Mouse (Mus musculus): ENCODE data around the gene Snx29. TPM values are rescaled to one million over a fixed set of nuclear protein-coding genes. Genes with fewer than 3 reads are reported as not detected.

The Snx29 gene
- total RNA-seq, 2 experiments from 2014 or later, result 10.5 to 11.4 TPM

DNA sequence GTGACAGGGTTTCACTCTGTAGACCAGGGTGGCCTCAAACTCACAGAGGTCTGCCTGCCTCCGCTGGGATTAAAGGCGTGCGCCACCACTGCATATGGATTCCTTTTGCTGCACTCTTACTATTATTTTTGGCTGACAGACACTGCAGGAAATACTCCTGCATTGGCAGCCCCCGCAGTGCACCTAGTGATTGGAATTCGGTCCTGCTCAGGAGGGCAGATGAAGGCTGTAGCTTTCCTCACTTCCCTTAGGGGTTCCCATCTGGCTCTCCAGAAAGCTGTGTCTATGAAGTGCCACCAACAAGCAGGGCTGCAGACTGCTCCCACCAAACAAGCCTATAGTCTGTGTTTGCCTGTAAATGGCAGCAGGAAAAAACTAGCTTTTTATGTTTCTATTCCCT is 215.0 kb downstream of the Snx29 start:
- no peak for DNase-seq

DNA sequence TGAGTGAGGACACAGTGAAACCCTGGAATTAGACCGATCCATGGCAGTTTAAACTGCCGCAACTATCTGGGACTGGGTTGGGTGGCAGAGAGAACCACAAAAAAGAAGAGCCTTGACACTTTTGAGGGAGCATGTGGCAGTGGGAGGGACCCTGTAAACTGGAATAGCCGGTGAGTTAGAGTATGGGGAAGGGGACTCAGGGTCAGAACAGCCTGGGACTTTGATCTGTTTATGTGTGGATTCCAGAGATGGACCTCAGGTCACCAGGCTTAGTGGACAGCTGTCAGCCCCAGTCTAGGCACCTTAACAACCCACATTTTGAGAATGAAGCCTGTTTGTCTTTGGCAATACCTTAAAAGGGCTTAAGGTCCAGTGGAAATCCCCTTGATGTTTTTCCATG is 215.5 kb downstream of the Snx29 start:
- no peak for DNase-seq

DNA sequence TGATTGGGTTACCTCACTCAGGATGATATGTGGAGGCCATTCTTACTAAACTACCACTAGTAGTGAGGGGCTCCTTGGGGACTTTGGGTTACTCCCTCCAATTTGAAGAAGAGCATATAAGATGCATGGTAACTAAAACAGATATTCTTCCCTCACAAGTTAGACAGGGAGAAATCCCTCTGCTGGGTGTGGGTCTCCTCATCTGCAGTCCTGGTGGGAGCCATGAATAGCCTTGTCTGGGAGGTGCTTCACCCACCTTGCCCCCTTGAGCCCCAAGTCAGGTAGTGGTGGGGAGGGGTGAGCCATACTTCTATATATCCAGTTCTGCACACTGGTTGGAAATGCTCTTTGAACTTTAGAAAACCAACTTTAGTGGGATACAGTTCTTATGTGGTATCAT is 218.3 kb downstream of the Snx29 start:
- DNase-seq, result no peak

DNA sequence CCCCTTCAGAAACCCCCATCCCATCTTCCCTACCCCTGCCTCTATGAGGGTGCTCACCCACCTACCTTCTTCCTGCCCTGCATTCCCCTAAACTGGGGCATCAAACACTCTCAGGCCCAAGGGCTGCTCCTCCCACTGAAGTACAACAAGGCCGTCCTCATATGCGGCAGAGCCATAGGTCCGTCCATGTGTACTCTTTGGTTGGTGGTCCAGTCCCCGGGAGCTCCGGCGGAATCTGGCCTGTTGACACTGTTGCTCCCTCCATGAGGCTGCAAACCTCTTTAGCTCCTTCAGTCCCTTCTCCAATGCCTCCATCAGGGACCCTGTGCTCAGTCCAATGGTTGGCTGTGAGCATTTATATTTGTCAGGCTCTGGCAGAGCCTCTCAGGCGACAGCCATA is 219.1 kb downstream of the Snx29 start:
- DNase-seq, result no peak

DNA sequence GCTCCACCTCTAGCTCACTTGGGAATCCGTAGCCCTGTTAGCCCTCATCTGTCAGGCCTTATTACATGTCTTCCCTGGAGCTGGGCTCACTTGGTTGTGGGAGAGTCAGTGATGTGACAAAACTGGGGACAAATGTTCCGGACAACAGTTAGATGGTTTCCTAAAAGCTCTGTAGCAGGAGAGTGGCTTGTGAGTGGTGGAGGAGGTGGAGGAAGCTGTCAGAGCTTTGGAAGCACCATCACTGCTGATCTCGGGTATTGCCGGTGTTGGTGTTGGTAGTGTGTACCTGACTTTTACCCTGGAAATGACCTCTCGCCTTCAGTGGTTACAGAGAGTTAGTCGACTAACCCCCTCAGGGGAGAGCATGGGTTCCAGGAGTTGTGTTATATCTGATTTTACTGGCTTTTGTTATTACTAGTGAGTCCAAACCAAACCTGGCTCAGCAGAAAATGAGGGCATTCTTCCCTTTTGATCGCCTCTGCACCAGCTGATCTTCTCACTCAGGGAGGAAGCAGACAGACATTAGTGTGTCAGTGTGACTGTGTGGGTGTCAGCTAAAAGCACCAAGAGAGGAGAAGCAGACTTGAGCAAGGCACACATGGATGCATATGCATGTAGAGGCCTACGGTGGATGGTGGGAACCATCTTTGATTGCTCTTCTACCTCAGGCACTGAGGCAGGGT is 227.5 kb downstream of the Snx29 start:
- DNase-seq, result no peak

DNA sequence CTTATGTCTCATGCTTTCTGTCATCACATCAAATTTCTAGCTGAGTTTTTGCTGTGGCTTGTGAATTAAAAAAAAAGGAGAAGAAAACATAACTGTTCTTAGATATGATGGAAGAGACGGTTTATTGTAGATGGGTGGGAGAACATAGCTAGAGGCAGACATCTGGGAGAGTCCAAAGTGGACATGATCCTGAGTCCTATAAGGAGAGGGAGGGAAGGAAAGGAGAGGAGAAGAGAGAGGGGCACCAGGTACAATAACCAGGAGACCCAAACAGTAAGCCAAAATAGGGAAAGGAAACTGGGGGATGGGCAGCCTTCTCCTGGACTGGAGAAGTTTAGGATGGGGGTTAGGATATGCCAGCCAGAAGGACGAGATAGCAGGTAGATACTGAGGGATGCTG is 239.0 kb downstream of the Snx29 start:
- no peak for DNase-seq

DNA sequence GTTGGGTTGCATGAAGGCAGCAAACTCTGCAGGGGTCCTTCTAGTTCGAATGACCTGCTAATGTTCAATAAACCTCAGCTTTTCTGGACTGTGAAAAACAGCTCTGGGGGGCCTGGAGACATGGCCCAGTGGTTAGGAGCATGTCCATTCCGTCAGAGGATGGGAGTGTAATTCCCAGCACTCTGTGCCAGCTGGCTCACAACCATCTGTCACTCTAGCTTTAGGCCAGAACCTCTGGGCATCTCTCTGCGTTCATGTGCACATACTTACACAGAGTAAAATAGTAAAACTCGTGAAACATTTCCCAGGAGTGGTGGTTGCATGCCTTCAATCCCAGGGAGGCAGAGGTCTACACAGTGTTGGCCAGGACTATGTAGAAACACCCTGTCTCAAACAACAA is 241.1 kb downstream of the Snx29 start:
- DNase-seq, result no peak

DNA sequence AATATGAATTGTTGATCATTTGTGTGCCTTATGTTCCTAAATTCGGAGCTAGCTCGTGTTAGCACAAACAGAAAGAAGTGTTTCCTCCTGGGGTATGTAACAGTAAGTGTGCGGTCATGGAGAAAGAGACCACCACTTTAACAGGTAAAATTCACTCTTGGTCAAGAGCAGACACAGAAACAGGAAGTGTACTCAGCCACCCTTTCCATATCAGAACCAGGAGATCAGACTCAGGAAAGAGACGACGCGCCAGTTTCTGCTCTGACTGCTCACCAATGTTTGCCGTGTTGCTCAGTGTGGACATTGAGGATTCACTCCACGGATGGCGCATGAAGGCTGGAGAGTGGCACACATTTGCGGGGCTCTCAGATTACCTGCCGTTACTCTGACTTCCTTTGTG is 242.4 kb downstream of the Snx29 start:
- no peak for DNase-seq

DNA sequence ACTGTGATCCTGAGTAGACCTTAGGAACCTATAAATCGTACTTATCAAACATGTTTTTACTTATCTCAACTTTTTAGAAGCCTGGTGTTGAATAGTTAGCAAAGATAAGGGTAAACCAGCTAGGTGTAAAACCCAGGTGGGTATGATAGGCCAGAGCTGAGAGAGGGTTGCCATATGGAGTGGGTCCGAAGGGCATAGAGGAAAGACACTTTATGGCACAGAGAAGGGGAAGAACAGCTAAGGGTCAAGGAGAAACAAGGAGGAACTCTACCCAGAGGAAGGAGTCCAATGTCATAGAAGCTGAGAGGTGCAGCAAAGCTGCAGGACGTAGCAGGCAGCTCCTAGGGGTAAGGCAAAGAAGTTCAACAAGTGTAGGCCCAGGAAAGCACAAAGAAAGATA is 244.9 kb downstream of the Snx29 start:
- DNase-seq, result no peak

DNA sequence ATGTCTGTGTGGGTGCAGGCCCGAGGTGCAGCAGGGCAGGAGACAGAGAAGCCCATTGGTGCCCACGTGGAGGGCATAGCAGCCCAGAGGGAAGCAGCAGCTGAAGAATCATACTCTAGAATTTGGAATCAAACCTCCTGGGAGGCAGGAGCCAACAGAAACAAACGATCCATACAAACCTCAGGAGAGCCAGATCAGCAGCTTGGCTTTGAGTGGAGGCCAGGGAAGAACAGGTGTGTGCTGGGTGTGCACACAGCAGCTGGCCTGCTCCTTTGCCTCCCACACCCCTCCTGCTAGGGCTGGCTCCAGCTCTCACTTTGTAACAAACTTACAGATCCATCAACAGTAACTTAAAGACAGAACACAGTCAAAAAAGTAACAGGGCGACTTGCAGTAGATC is 245.4 kb downstream of the Snx29 start:
- no peak for DNase-seq

DNA sequence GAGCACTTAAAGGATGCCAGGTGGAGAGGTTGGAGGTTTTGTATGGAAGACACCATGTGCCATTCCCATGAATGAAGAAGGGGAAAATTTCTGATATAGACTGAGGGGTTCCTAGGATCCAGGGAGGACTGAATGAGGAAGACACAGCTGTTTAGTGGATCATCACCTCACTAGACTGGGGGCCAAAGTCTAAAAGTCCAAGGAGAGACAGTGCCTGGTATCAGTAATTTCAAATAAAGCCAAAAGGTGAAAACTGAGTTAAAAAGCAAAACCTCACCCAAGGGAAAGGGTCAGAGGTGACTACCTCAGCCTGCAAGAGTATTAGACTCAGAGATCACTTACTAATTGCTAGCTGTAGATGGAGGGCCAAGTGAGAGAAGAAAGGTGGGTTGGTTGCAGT is 245.9 kb downstream of the Snx29 start:
- no peak for DNase-seq

DNA sequence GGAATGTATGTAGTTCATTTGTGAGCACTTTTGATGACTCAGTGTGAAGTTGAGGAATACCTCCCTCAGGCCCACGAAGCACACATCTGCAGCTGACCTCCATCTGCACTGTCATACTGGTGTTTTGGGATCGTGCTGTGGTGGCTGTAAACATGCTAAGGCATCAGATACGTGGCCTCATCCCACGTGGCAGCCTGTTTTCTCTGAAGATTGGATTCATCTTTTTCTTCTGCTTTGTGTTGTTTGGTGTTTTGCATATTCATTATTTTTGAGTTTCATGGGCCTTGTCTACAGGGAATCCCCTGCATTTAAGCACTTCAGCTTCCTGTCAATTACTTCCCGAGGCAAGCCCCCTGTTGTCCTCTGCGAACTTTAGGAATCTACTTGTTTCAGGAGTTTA is 246.4 kb downstream of the Snx29 start:
- DNase-seq, result no peak

DNA sequence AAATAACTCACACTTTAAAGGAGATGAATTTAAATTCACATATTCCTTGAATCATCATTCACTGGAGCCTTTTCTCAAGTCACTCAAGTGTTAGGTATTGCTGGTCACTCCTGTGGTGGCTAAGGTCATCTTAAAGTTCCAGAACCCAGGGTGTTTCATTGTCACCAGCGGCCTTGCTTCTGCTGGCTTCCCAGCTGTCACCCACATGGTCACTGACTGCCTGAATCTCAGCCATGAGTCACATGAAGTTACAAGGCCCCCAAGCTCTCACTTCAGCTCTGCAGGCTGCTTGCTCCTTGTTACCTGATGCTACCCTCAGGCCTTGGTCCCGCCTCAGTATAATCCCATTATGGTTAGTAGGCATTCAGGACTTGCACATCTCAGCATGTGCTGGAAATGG is 247.4 kb downstream of the Snx29 start:
- DNase-seq, result no peak

DNA sequence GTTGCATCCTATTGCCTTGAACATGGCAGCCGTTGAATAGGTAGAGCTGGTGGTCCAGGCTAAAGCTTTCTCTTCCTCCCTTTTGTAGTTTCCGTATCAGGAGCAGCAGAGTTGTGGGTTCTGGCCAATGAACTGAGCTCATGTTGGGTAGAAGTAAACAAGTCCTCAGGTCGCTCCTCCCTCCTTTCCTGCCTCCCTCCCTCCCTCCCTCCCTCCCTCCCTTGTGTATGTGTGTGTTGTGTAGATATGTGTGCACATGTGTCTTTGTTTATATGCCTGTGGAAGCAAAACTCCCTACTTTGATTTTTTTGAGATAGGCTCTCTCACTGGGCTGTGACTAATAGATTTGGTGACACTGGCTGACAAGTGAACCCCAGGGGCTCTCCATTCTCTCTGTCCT is 251.8 kb downstream of the Snx29 start:
- DNase-seq, result no peak

DNA sequence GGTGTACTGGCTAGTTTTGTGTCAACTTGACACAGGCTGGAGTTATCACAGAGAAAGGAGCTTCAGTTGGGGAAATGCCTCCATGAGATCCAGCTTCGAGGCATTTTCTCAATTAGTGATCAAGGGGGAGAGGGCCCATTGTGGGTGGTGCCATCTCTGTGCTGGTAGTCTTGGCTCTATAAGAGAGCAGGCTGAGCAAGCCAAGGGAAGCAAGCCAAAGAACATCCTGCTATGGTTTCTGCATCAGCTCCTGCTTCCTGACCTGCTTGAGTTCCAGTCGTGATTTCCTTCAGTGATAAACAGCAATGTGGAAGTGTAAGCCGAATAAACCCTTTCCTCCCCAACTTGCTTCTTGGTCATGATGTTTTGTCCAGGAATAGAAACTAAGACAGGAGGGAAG is 253.0 kb downstream of the Snx29 start:
- peak in 1 of 2 experiments; percentile 9 for DNase-seq

DNA sequence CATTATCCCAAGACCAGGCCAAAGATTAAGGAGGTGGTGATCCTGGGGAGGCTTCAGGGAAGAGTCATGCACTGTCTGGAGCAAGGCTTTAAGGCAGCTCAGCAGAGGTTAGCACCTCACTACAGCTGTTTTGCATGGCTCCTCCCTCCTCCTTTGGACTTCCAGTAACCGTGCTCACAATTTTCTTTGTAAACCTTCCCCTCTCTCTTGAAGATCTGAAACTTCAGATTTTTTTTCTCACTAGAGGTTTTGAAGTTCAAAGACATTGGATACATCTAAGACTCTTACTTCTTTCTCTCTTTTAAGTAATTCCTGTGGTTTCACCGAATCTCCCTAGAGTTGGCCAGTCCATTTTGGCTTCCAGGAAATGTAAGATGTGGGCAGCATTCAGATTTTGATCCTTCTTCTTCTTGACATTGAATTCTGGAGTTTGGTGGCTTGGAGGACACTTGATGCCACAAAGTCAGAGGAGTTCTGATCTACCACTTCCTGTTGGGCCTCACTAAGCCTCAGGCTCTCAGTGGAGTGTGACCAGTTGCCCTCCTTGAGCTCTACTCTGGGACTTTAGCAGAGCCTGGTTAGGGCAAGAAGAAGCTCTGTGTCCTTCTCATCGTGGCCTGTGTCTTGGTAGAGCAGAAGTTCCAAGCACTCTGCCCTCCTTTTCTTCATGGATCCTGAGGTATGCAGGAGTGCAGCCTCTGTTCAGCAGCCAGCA is 255.0 kb downstream of the Snx29 start:
- DNase-seq, result no peak

DNA sequence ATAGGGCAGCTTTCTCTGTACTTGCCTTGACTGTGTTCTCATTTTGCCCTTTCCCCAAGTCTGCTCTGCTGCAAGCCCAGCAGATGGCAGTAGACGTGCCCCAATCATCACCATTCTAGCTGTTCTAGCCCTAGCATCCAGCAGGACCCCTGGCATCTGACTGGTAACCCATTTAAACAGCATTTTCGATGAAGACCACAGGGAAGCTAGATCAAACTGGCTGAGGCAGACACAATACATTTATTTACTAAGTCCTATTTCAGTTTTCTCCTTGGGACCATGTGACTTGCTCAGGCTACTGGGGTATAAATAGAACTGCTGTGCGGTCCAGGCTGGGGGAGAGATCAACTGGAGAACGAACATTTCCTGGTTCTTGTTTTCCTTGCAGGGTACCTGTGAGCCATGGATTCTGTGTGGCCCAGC is 257.0 kb downstream of the Snx29 start:
- peak; percentile 36 to 62 for DNase-seq

DNA sequence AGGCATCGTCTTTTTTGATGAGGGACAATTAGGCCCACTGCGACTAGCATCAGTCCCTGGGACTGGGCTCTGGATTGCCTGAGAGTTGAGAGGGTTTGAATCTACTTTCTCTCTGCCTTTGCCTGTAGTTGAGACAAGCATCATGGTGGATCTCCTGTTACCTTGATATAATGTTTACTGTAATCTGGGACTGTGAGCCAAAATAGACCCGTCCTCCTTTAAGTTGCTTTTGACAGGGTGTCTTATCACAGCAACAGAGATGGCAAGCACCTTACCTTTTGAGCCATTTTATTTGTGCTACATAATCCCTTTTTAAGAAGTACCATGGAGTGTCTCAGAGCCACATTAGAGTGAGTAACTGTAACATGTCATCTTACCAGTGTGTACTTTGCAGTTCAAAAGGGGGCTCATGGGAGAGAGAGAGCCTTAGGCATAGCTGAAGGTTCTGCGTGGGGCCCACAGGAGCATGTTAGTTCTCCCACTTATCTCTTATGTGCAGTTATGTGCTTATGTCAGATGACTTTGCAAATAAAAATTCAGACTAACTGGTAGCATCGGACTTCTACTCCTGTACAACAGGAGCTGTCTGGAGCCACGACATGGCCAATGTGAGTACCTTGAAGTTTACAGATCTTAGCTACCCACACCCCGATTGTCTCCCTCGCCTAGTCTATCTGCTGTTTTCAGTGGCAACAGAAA is 261.4 kb downstream of the Snx29 start:
- no peak for DNase-seq

DNA sequence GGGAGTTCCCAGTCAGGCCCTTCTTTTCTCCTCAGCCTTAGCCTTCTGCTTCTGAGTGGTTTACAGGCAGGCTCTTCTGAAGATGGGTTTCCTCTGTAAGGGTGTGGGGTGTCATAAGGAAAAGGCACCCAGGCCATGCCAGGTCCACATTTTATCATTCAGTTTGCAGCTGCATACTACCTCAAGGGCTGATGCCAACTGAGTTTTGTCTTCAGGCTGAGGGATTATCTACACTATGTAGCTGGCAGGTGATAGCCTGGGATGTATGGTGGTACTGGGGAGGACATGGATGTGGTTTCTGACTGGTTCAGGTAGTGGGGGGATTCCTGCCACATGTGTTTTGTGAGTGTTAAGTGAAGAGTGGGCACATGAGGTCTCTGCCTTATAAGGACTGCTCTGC is 266.0 kb downstream of the Snx29 start:
- no peak for DNase-seq

DNA sequence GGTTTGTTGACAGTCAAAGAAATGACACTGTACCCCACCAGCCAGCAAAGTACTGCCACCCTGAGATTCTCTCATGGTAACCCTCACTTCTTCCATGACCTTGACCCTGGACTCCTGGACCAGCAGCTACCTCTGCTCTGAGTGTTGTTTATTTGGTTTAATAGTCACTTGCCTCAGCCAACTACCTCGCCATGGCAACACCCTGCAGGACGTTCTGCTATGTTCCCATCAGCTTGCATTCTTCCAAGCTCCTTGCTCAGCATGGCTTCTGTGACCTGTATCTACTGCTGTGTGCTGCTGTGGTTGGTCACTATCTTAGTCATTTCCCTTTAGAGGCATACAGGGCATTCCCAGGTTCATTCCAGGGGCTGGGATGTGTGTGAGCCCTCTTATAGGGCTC is 266.6 kb downstream of the Snx29 start:
- DNase-seq, result no peak

DNA sequence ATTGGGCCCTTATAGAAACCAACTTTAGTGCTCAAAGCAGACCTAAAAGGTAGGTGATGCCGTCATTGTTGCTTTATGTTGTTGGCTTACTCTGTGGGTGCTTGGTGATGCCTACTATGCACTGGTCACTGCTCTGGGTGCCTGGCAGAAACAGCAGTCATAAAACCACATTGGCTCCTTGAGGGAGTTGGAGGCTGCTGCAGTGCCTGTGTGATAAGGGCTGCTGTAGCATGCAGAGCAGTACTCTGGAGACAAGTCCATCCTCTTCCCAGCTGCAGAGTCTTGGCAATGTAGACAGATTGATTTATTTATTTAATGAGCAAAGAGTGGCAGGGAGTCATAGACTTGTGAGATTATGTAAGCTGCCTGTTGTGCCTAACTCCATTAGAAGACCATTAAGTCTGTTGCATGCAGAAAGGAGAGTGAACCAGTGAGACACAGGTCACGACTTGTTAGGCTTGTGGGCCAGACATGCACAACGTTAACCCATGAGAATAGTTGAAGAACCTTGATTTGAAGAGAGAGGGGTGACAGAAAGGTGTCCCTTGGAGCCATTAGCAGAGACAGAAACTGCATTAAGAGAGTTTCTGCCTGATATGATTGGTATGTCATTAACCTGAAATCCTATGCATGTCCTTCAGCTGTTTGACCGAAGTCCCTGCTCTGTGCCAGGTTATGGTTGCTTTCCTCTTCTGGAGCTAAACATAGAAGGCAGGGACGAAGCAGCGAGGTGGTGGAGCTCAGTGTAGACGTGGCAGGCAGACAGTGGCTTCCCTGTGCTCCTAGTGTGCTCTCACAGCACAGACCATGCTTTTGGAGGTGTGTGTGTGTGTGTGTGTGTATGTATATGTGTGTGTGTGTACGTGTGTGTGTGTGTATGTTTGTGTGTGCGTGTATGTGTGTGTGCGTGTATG is 267.3 kb downstream of the Snx29 start:
- no peak for DNase-seq

DNA sequence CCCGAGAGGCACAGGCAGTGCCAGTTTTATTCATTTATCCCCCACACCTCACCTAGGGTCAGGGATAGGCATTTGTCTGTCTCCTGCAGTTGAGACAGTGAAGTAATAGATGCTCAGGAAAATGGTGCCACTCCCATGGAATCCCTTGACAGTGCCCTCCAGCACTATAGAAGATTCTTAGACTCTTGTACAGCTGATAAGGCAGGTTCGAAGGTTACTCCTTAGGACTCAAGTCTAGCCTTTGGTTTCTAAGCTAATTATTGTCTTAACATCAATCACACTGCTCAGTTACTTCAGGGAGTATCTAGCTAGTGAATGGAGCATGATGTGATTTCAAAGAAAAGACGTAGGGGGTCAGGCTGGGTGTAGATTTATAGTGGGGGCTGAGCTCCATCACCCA is 273.9 kb downstream of the Snx29 start:
- no peak for DNase-seq

DNA sequence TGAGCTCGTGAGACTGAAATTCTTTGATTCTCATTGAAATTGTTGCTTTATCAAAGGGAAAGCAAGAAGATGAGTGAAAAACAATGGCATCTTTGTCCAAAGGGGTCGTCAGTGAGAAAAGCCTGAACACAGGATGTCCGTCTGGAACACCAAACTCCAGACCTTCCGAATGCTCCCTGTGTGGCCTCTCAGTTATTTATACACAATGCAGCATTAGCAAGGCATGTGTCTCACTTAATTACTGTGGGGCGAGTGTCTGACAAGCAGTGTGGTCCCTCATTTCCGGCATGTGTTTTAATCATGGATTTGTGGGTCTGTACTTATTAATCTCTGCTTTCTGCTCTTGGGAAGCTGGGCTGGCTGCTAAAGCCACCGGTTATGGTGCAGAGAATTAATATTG is 275.1 kb downstream of the Snx29 start:
- no peak for DNase-seq

All from heart, adult 18-20 months (tissue).